Mouse (Mus musculus) spleen, adult 2 months (tissue): ENCODE results near the gene Pdcd6ip.

ENCODE experiments used
- CTCF ChIP-seq: fragments of 200-500 bp; IDR thresholded peaks from 2 replicates; pipeline ENCODE4 v1.5.1; 2011; ENCODE audit warnings: mild to moderate bottlenecking, inconsistent platforms; ENCODE audit not compliant: insufficient read depth, insufficient read length, insufficient replicate concordance; ENCODE audit errors: extremely low read depth
- POLR2A ChIP-seq: fragments of 200-500 bp; IDR thresholded peaks from 2 replicates; pipeline ENCODE4 v1.6.1; 2011; ENCODE audit warnings: low read depth, low read length, inconsistent platforms

DNA sequence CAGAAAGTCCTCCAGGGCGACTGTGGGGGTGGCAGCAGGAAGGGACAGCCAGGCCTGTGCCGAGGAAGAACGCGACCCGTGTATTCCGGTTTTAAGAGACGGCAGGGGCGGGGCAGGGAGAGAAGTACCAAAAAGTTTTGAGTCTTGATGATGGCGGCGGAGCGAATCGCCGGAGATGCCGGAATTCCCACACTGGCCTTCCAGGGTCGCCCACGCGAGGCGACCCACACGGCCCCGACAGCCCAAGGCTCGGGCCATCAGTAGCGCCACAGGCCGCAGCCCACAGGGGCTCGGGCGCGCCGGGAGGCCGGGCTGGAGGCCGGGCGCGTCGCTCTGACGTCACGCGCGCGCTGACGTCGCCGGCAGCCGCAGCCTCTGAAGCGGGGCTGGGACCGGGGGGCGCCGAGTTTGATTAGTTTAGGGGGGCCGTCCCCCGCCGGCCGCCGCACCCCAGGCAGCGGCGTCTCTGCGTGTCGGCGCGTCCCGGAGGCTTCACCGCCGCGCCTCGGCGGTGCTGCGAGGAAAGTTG is 33.1 kb upstream of the Pdcd6ip start, which contains the start of gene Clasp2:
- TF ChIP-seq CTCF (no peak), POLR2A (peak; percentile 57)
